Mouse (Mus musculus) megakaryocyte-erythroid progenitor cell, adult 5 weeks (primary cell): ENCODE results near the gene Zfp974. TPM values are rescaled to one million over a fixed set of nuclear protein-coding genes. Genes with fewer than 3 reads are reported as not detected.

Experiments used
- polyA plus RNA-seq: library from polyadenylated mRNA; stranded (reverse); fragments of >175 nt; gene quantifications from 2 replicates; pipeline ENCODE4 v1.2.3, GENCODE M21; 2012

Zfp974 gene
- polyA plus RNA-seq = not detected in 2 replicates

DNA sequence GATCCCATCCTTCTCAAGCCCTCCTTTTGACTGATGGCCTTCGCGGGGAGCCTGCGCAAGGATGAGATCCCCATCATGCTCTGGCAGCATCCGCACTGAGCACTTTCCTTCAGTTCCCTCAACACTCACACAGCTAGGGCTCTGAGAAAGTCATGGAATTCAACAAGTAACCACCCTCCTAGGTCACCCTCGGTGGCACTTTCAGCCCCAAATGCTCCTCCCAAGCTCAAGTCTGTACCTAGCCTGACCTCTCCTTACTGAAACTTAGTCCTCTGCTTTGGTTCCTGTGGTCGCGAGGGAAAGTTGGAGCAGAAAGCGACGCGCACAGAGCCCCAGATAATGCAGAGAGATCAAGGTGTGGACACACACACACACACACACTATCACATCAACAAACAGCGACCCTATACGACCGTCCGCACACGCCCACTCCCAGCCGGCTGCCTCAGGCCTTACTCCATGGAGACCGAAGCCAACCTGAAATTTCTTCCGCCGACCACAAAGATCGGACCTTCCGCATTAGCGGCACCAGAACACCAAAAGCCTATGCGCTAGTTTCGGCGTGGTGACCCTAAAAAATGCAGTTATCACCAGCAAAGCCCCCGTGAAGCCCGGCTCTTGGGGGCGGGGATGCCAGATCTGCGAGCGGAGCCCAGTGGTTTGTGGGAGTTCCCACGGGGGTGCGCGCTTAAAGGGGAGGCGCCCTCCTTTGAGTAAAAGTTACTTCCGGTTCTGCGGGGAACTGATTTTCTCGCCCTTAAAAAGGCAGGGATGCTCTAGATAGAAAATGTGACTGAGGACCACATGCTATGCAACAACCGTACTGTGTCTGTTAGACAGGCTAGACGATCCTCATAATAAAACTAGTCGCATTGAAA is at the start of gene Zfp974:
Gene Zfp974, minus strand, starts transcription at position 643 of the 878 bp plus-strand sequence.

Other genes starting within 250 kb of the Zfp974 start
- 0.04 and 0.09 TPM in 2 replicates for gene Zfp607b, start 240.1 kb downstream of the Zfp974 start, polyA plus RNA-seq
- 0.15 and 0.30 TPM in 2 replicates for gene Zfp60, start 198.1 kb downstream of the Zfp974 start, polyA plus RNA-seq
- gene Zfp626, start 122.3 kb downstream of the Zfp974 start, polyA plus RNA-seq = 0.14 and 0.76 TPM in 2 replicates
- gene Zfp59, start 90.9 kb downstream of the Zfp974 start, polyA plus RNA-seq = 0.15 and 0.39 TPM in 2 replicates
- 0.10 and 0.19 TPM in 2 replicates for gene Zfp607a, start 71.9 kb downstream of the Zfp974 start, polyA plus RNA-seq
- 0.18 and 0.27 TPM in 2 replicates for gene Zfp780b, start 49.7 kb upstream of the Zfp974 start, polyA plus RNA-seq
- gene Zfp850, start 84.7 kb upstream of the Zfp974 start, polyA plus RNA-seq = 0.26 and 0.34 TPM in 2 replicates
- gene Psmc4, start 120.6 kb upstream of the Zfp974 start, polyA plus RNA-seq = 87.0 and 88.8 TPM in 2 replicates
- not detected in 2 replicates for gene Fcgbp, start 141.8 kb upstream of the Zfp974 start, polyA plus RNA-seq
- gene 9530053A07Rik, start 200.0 kb upstream of the Zfp974 start, polyA plus RNA-seq = not detected in 2 replicates
- 516 and 763 TPM in 2 replicates for gene Fbl, start 240.2 kb upstream of the Zfp974 start, polyA plus RNA-seq